Mouse (Mus musculus) hindbrain, embryonic 16.5 days (tissue): ENCODE results near the gene Slc38a11. TPM values are rescaled to one million over a fixed set of nuclear protein-coding genes. Genes with fewer than 3 reads are reported as not detected.

Source experiments
- ATAC-seq: fragments of 200-750 bp; cut with Nextera tagmentation; 2 replicates; pipeline ENCODE4 v1.8.0; 2017; ENCODE audit warnings: moderate TSS enrichment, moderate library complexity
- H3K27ac ChIP-seq: fragments of 300-500 bp; sonication (generic); 2 replicates; pipeline ENCODE4 v1.5.1; 2014; ENCODE audit warnings: low read depth, mild to moderate bottlenecking, control low read depth, low read length, moderate library complexity
- H3K27me3 ChIP-seq: fragments of 300-500 bp; sonication (generic); replicated peaks from 2 replicates; pipeline ENCODE4 v1.6.1; 2014; ENCODE audit warnings: low read length; ENCODE audit not compliant: control insufficient read depth, insufficient read depth
- H3K36me3 ChIP-seq: fragments of 300-500 bp; sonication (generic); 2 replicates; pipeline ENCODE4 v1.6.1; 2014; ENCODE audit warnings: mild to moderate bottlenecking, low read length, moderate library complexity, mixed read lengths; ENCODE audit not compliant: control insufficient read depth, insufficient read depth
- H3K4me1 ChIP-seq: fragments of 300-500 bp; sonication (generic); 2 replicates; pipeline ENCODE4 v1.6.1; 2014; ENCODE audit warnings: low read depth, low read length; ENCODE audit not compliant: control insufficient read depth, insufficient read depth
- H3K4me2 ChIP-seq: fragments of 300-500 bp; sonication (generic); 2 replicates; pipeline ENCODE4 v1.6.1; 2014; ENCODE audit warnings: mild to moderate bottlenecking, low read length, control low read depth, moderate library complexity
- H3K4me3 ChIP-seq: fragments of 300-500 bp; sonication (generic); 2 replicates; pipeline ENCODE4 v1.5.1; 2014; ENCODE audit warnings: mild to moderate bottlenecking, low read length, control low read depth, moderate library complexity
- H3K9ac ChIP-seq: fragments of 300-500 bp; sonication (generic); 2 replicates; pipeline ENCODE4 v1.6.1; 2014; ENCODE audit warnings: low read depth, mild to moderate bottlenecking, control low read depth, low read length, moderate library complexity
- H3K9me3 ChIP-seq: fragments of 300-500 bp; sonication (generic); 2 replicates; pipeline ENCODE4 v1.6.1; 2014; ENCODE audit warnings: mild to moderate bottlenecking, low read length, moderate library complexity; ENCODE audit not compliant: control insufficient read depth
- WGBS: fragments of 180-500 bp; shearing (Covaris S2); extraction: QIAGEN DNeasy Blood & Tissue Kit; methylation state at CpG from one replicate; pipeline ENCODE4 v1.1.7; 2014; 5-methylcytosine and 5-hydroxymethylcytosine counted together
- polyA plus RNA-seq: library from polyadenylated mRNA; unstranded; fragments of >200 nt; fragmentation: Nextera tagmentation; extraction: Ambion mirVana; gene quantifications from 2 replicates; pipeline ENCODE4 v1.2.1, GENCODE M21; 2015

Slc38a11 gene
- polyA plus RNA-seq, result 1.5 and 1.7 TPM in 2 replicates

- ATAC-seq, result peak; percentile 56; the same call in 1 of the 2 replicates
Observed at GRCm38 (mm10) chr2:65363828-65364497, at the start of gene Slc38a11. TSS of gene Slc38a11 (minus strand) at chr2:65364034.

DNA sequence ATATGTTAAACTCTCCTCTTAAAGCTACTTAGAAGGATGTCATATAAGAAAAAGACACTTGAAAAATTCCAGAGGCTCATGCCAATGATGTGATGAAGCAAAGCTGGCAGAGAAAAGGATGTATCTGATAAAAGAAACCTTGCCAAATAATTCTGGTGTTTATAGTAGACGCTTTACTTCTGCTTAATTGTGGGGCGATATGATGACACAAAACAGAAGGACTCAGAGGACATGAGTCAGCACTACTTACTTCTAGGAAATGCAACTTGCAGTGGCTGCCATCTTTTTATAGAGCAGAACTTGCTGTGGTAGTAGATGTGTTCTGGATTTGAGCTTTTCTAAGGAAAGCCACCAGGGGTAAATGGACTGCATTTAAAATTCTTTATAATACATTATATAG is 43.3 kb upstream of the Slc38a11 start:
- WGBS, result 90% methylated on average over 2 of the region's 2 CpGs
- Histone ChIP-seq H3K9ac (no peak overlapping the region), H3K9me3 (no peaks in the 10 kb centered on the region), H3K4me2 (no peak overlapping the region), H3K4me3 (no peak overlapping the region), H3K36me3 (no peaks in the 10 kb centered on the region), H3K27me3 (no peaks in the 10 kb centered on the region), H3K27ac (no peak overlapping the region), H3K4me1 (no peaks in the 10 kb centered on the region)
- ATAC-seq, result no peak

More at GRCm38 (mm10) chr2:65363828-65364497, at the start of gene Slc38a11:
- 5% methylated on average over 18 of the region's 18 CpGs for WGBS
- peak within 1 kb of the TSS; percentile 52 for H3K9ac ChIP-seq
- no peaks in the 10 kb centered on the region for H3K27me3 ChIP-seq
- no peak within 1 kb of the TSS for H3K27ac ChIP-seq
- no peaks in the 10 kb centered on the region for H3K36me3 ChIP-seq
- H3K4me2 ChIP-seq, result peak within 1 kb of the TSS; percentile 63
- H3K4me3 ChIP-seq, result peak within 1 kb of the TSS; percentile 36
- peaks cover 4% of the 10 kb centered on the region for H3K4me1 ChIP-seq
- H3K9me3 ChIP-seq, result no peaks in the 10 kb centered on the region

GRCm38 (mm10) chr2:65405407-65405806 is 41.6 kb upstream of the Slc38a11 start:
- Histone ChIP-seq H3K27me3 (no peaks in the 10 kb centered on the region), H3K4me1 (no peaks in the 10 kb centered on the region)
- no peak for ATAC-seq

GRCm38 (mm10) chr2:65402001-65402400 is 38.2 kb upstream of the Slc38a11 start:
- ATAC-seq, result no peak
- Histone ChIP-seq H3K27ac (no peak overlapping the region), H3K27me3 (no peaks in the 10 kb centered on the region), H3K9me3 (no peaks in the 10 kb centered on the region), H3K4me1 (no peaks in the 10 kb centered on the region), H3K9ac (no peak overlapping the region), H3K4me3 (no peak overlapping the region), H3K4me2 (no peak overlapping the region), H3K36me3 (no peaks in the 10 kb centered on the region)
- WGBS, result 80% methylated on average over 5 of the region's 5 CpGs

More at GRCm38 (mm10) chr2:65405407-65405806, 41.6 kb upstream of the Slc38a11 start:
- H3K9me3 ChIP-seq, result no peaks in the 10 kb centered on the region
- H3K36me3 ChIP-seq, result no peaks in the 10 kb centered on the region
- no peak overlapping the region for H3K9ac ChIP-seq
- WGBS, result 87% methylated on average over 1 of the region's 1 CpGs
- no peak overlapping the region for H3K4me3 ChIP-seq
- H3K4me2 ChIP-seq, result no peak overlapping the region
- no peak overlapping the region for H3K27ac ChIP-seq

GRCm38 (mm10) chr2:65399938-65400337 is 36.1 kb upstream of the Slc38a11 start:
- H3K27me3 ChIP-seq, result no peaks in the 10 kb centered on the region

DNA sequence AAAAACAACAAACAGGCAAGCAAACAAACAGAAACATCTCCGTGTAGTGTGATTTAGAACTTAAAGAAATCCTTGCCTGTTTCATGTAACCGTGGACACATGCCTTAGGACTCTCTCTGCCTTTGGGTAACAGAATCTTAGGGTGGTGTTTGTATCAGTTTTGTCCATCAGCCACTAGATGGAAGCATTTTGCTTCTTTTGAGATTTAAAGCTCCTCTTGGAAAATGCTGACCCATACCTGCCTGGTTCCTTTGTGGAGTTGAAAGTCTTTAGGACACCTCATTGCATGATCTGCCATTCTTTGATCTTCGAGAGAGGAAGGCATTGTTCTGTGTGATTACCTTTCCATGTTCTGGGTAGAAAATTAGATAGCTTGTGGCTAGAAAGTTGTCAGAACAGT is 32.3 kb upstream of the Slc38a11 start:
- WGBS, result 29% methylated on average over 3 of the region's 3 CpGs
- H3K36me3 ChIP-seq, result no peaks in the 10 kb centered on the region
- H3K4me1 ChIP-seq, result no peaks in the 10 kb centered on the region
- no peak overlapping the region for H3K27ac ChIP-seq
- H3K9ac ChIP-seq, result no peak overlapping the region
- no peak overlapping the region for H3K4me3 ChIP-seq
- ATAC-seq, result peak; percentile 86
- no peak overlapping the region for H3K4me2 ChIP-seq
- H3K27me3 ChIP-seq, result no peaks in the 10 kb centered on the region
- H3K9me3 ChIP-seq, result no peaks in the 10 kb centered on the region

More at GRCm38 (mm10) chr2:65399938-65400337, 36.1 kb upstream of the Slc38a11 start:
- Histone ChIP-seq H3K9ac (no peak overlapping the region), H3K36me3 (no peaks in the 10 kb centered on the region), H3K9me3 (no peaks in the 10 kb centered on the region), H3K4me1 (no peaks in the 10 kb centered on the region), H3K27ac (no peak overlapping the region), H3K4me3 (no peak overlapping the region), H3K4me2 (no peak overlapping the region)
- WGBS, result 86% methylated on average over 5 of the region's 5 CpGs
- ATAC-seq, result no peak

- H3K27me3 ChIP-seq, result no peaks in the 10 kb centered on the region
- no peaks in the 10 kb centered on the region for H3K4me1 ChIP-seq
- no peak overlapping the region for H3K4me3 ChIP-seq
- H3K9me3 ChIP-seq, result no peaks in the 10 kb centered on the region
- no peaks in the 10 kb centered on the region for H3K36me3 ChIP-seq
- no peak overlapping the region for H3K9ac ChIP-seq
- whole genome bisulfite sequencing, result 50% methylated on average over 4 of the region's 4 CpGs
- no peak overlapping the region for H3K27ac ChIP-seq
- H3K4me2 ChIP-seq, result no peak overlapping the region
- no peak; the same call in 1 of the 2 replicates for ATAC-seq
Observed at GRCm38 (mm10) chr2:65393061-65393460, 29.2 kb upstream of the Slc38a11 start.

DNA sequence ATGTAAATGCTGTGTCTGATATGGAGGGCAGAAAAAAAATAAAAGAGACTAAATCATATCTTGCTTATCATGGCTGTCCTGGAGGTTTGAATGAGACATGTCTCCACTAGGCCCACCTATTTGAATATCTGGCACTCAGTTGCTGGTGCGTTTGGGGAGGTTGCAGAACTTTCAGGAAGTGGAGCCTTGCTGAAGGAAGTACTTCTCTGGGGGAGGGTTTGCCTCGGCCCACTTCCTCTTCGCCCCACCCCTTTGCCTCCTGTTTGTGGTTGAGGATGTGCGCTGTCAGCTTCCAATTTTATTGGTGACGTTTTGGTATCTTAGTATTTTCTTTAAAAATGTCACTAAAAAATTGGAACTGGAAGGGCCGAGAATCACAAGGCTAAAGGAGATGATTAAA is 27.5 kb upstream of the Slc38a11 start:
- Histone ChIP-seq H3K9me3 (no peaks in the 10 kb centered on the region), H3K4me2 (no peak overlapping the region), H3K27me3 (no peaks in the 10 kb centered on the region), H3K4me3 (no peak overlapping the region), H3K27ac (no peak overlapping the region), H3K36me3 (no peaks in the 10 kb centered on the region), H3K9ac (no peak overlapping the region), H3K4me1 (no peaks in the 10 kb centered on the region)
- 89% methylated on average over 6 of the region's 6 CpGs for WGBS
- no peak for ATAC-seq

DNA sequence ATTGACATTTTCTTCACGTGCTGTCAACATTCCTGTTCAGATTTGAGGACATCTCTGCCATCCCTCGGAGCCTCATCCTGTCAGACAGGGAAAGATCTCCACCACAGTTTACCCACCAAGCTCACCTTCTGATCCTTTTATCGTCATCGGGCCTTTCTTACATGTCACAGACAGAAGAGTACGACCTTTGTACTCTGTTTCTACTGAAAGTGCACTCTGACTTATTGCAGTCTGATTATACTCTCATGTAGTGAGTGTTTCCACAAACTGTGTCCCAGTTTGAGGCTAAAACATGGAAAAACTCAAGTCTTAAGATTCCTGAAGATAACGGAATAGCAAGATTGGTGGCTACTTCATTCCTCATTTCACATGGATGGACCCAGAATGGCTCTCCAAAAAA is 21.0 kb upstream of the Slc38a11 start:
- Histone ChIP-seq H3K9ac (no peak overlapping the region), H3K9me3 (no peaks in the 10 kb centered on the region), H3K27me3 (no peaks in the 10 kb centered on the region), H3K4me2 (no peak overlapping the region), H3K4me1 (no peaks in the 10 kb centered on the region), H3K4me3 (no peak overlapping the region), H3K36me3 (no peaks in the 10 kb centered on the region), H3K27ac (no peak overlapping the region)
- WGBS, result 90% methylated on average over 6 of the region's 6 CpGs
- no peak for ATAC-seq
